Mouse (Mus musculus) CH12.LX (cell line): ENCODE data around the gene 1600002K03Rik. TPM values are rescaled to one million over a fixed set of nuclear protein-coding genes. Genes with fewer than 3 reads are reported as not detected.

Experiments
- DNase-seq: peaks from one replicate; pipeline ENCODE4 v3.0.0-alpha.2; 2013; ENCODE audit errors: extremely low read depth
- H3K27ac ChIP-seq: 2 replicates; pipeline ENCODE4 v1.5.1; 2012; ENCODE audit warnings: low read depth, mild to moderate bottlenecking, control low read depth, moderate library complexity; ENCODE audit not compliant: insufficient read depth
- H3K27me3 ChIP-seq: replicated peaks from 2 replicates; pipeline ENCODE3; 2012; ENCODE audit warnings: inconsistent platforms
- H3K36me3 ChIP-seq, 2 experiments: replicated peaks in 1 of 2; 2 replicates each; pipeline versions ENCODE3 to v1.6.1; 2012; ENCODE audit warnings: inconsistent platforms in 1 of 2, low read length in 1 of 2, mild to moderate bottlenecking in 1 of 2, mixed read lengths in 1 of 2, moderate library complexity in 1 of 2; ENCODE audit not compliant: control insufficient read depth in 1 of 2, insufficient read depth in 1 of 2
- H3K4me1 ChIP-seq, 2 experiments: 2 replicates each; pipeline ENCODE4 v1.6.1; 2012; ENCODE audit warnings: inconsistent platforms in 1 of 2, moderate library complexity in 1 of 2; ENCODE audit not compliant: insufficient read depth in 2 of 2, control insufficient read depth in 1 of 2
- H3K4me2 ChIP-seq: 2 replicates; pipeline ENCODE4 v1.6.1; 2012; ENCODE audit warnings: low read depth, mild to moderate bottlenecking, control low read depth; ENCODE audit not compliant: poor library complexity, insufficient read depth, severe bottlenecking
- H3K4me3 ChIP-seq, 3 experiments: fragments of 150-350 bp in 1 of 3; sonication (generic) in 1 of 3; replicated peaks in 1 of 3; 2 replicates each; pipeline versions ENCODE3 to v1.5.1; 2011 to 2012; ENCODE audit warnings: low read depth in 2 of 3, low read length in 2 of 3, mild to moderate bottlenecking in 2 of 3, moderate library complexity in 2 of 3, control low read depth in 1 of 3, improper control_type of control experiment in 1 of 3, inconsistent platforms in 1 of 3, mixed read lengths in 1 of 3; ENCODE audit not compliant: poor library complexity in 1 of 3
- H3K79me2 ChIP-seq: replicated peaks from 2 replicates; pipeline ENCODE4 v1.6.1; 2012; ENCODE audit warnings: mild to moderate bottlenecking, moderate library complexity; ENCODE audit not compliant: control insufficient read depth, poor library complexity, insufficient read depth, severe bottlenecking; ENCODE audit errors: extremely low read depth
- H3K9ac ChIP-seq: 2 replicates; pipeline ENCODE4 v1.6.1; 2012; ENCODE audit warnings: low read depth, mild to moderate bottlenecking, control low read depth, moderate library complexity; ENCODE audit not compliant: insufficient read depth
- H3K9me3 ChIP-seq: replicated peaks from 2 replicates; pipeline ENCODE3; 2012; ENCODE audit warnings: low read length, inconsistent platforms, mixed read lengths
- BHLHE40 ChIP-seq: IDR thresholded peaks from 2 replicates; pipeline ENCODE4 v1.6.1; 2011; ENCODE audit warnings: mild to moderate bottlenecking, low read depth, low read length, improper control_type of control experiment
- CHD1 ChIP-seq: IDR thresholded peaks from 2 replicates; pipeline ENCODE4 v1.6.1; 2012; ENCODE audit warnings: low read depth, low read length, improper control_type of control experiment, inconsistent platforms
- CHD2 ChIP-seq: IDR thresholded peaks from 2 replicates; pipeline ENCODE4 v1.6.1; 2011; ENCODE audit warnings: low read length, improper control_type of control experiment
- CTCF ChIP-seq, 2 experiments: IDR thresholded peaks in 1 of 2; conservative IDR thresholded peaks in 1 of 2; 2 replicates each; pipeline ENCODE4 v1.5.1; 2011 to 2012; ENCODE audit warnings: low read depth in 2 of 2, low read length in 2 of 2, improper control_type of control experiment in 1 of 2, inconsistent platforms in 1 of 2, mild to moderate bottlenecking in 1 of 2, moderate library complexity in 1 of 2
- ELF1 ChIP-seq: IDR thresholded peaks from 2 replicates; pipeline ENCODE4 v1.6.1; 2014; ENCODE audit warnings: low read depth, mild to moderate bottlenecking, inconsistent platforms, low read length, improper control_type of control experiment
- IRF4 ChIP-seq: IDR thresholded peaks from 2 replicates; pipeline ENCODE4 v1.6.1; 2014; ENCODE audit warnings: low read depth, mild to moderate bottlenecking, inconsistent platforms, low read length, improper control_type of control experiment
- JUND ChIP-seq: conservative IDR thresholded peaks from 2 replicates; pipeline ENCODE4 v1.6.1; 2011; ENCODE audit warnings: low read depth, low read length, improper control_type of control experiment
- MAFK ChIP-seq: IDR thresholded peaks from 2 replicates; pipeline ENCODE4 v1.6.1; 2011; ENCODE audit warnings: low read length, improper control_type of control experiment; ENCODE audit not compliant: insufficient replicate concordance
- MAZ ChIP-seq: IDR thresholded peaks from 2 replicates; pipeline ENCODE4 v1.6.1; 2012; ENCODE audit warnings: low read depth, mild to moderate bottlenecking, inconsistent platforms, low read length, improper control_type of control experiment, moderate library complexity
- NELFE ChIP-seq: IDR thresholded peaks from 2 replicates; pipeline ENCODE4 v1.6.1; 2011; ENCODE audit warnings: low read depth, low read length, improper control_type of control experiment
- NRF1 ChIP-seq: IDR thresholded peaks from 2 replicates; pipeline ENCODE4 v1.6.1; 2014; ENCODE audit warnings: low read depth, mild to moderate bottlenecking, inconsistent platforms, low read length, improper control_type of control experiment, moderate library complexity
- RAD21 ChIP-seq: IDR thresholded peaks from 2 replicates; pipeline ENCODE4 v1.6.1; 2011; ENCODE audit warnings: low read depth, mild to moderate bottlenecking, low read length, improper control_type of control experiment, moderate library complexity
- SIN3A ChIP-seq: IDR thresholded peaks from 2 replicates; pipeline ENCODE4 v1.6.1; 2012; ENCODE audit warnings: low read length, improper control_type of control experiment, inconsistent platforms
- SMC3 ChIP-seq: IDR thresholded peaks from 2 replicates; pipeline ENCODE4 v1.6.1; 2011; ENCODE audit warnings: low read depth, low read length, improper control_type of control experiment
- TBP ChIP-seq: conservative IDR thresholded peaks from 2 replicates; pipeline ENCODE4 v1.6.1; 2011; ENCODE audit warnings: low read depth, low read length, improper control_type of control experiment
- ZC3H11A ChIP-seq: IDR thresholded peaks from 2 replicates; pipeline ENCODE4 v1.6.1; 2012; ENCODE audit warnings: low read depth, mild to moderate bottlenecking, inconsistent platforms, low read length, improper control_type of control experiment
- ZKSCAN1 ChIP-seq: IDR thresholded peaks from 2 replicates; pipeline ENCODE4 v1.6.1; 2012; ENCODE audit warnings: low read depth, inconsistent platforms, low read length, improper control_type of control experiment, borderline replicate concordance
- ZMIZ1 ChIP-seq: IDR thresholded peaks from 2 replicates; pipeline ENCODE4 v1.6.1; 2012; ENCODE audit warnings: low read depth, mild to moderate bottlenecking, inconsistent platforms, low read length, improper control_type of control experiment
- ZNF384 ChIP-seq: IDR thresholded peaks from 2 replicates; pipeline ENCODE4 v1.6.1; 2012; ENCODE audit warnings: low read depth, low read length, improper control_type of control experiment, inconsistent platforms
- dilution Hi-C: fragments of 300-500 bp; cut with MboI; formaldehyde crosslinking; loops from 2 replicates; pipeline ENCODE4 v1.14.3; 2020; ENCODE audit warnings: low sequenced_read_pairs; ENCODE audit not compliant: extremely low pct_unique_long_range_greater_than_20kb, extremely low pct_ligation_motif_present
- in situ Hi-C: fragments of 300-500 bp; cut with MboI; formaldehyde crosslinking; loops from 3 replicates; pipeline ENCODE4 v1.14.3; 2019; ENCODE audit warnings: low sequenced_read_pairs, low pct_ligation_motif_present, low pct_unique_long_range_greater_than_20kb, mixed read lengths
- polyA plus RNA-seq: library from polyadenylated mRNA; unstranded; fragments of >175 nt; gene quantifications from 2 replicates; pipeline ENCODE4 v1.2.1, GENCODE M21; 2012; ENCODE audit warnings: low read depth; ENCODE audit not compliant: insufficient read length
- total RNA-seq, 2 experiments: library from RNA; depleted of rRNA; stranded (reverse); fragments of 300-350 nt in 1 of 2; fragments of >200 nt in 1 of 2; gene quantifications; 2 replicates each; pipeline ENCODE4 v1.2.3; 2012 to 2014

Gene 1600002K03Rik
- total and polyA plus RNA-seq, 3 experiments: 19.3 to 40.2 (median 30.5) TPM

DNA sequence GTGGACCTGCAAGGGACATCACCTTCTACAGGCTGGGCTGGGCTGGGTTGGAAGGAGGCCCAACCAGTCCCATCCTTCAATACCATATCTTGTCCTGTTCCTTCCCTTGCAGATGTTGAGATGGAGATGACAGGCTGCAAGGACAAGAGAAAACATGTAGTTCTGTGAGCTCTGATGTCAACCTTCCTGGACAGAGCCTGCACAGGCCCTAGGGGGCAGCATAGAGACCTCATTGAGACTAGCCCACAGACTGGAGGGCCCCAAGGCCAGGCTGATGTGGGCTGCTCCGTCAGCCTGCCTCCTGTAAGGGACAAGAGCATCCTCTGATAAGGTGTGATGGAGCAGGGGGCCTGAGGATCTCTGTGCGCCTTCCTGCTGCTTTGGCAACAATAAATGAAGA lies 2.0 kb downstream of the 1600002K03Rik start:
- no peak overlapping the region for H3K9ac ChIP-seq
- DNase-seq: peak; percentile 80
- peaks cover 27 to 62% of the 10 kb centered on the region in 2 experiments for H3K4me1 ChIP-seq
- H3K9me3 ChIP-seq: no peaks in the 10 kb centered on the region
- H3K4me2 ChIP-seq: no peak overlapping the region
- peaks cover 26 to 47% of the 10 kb centered on the region in 2 experiments for H3K36me3 ChIP-seq
- peaks cover 11% of the 10 kb centered on the region for H3K27me3 ChIP-seq
- in situ Hi-C loops (loop anchor here (5.0 kb wide), 2 partner anchors 73 to 173 kb away; partner anchors contain the start of genes Adamtsl5 and Ndufs7), dilution Hi-C loops (no loop called here)
- TF ChIP-seq MAFK (no peak), BHLHE40 (0 out of 2 replicates have a peak, but pooled peaks have one; percentile 13), ELF1 (0 out of 2 replicates have a peak, but pooled peaks have one; percentile 31), ZKSCAN1 (no peak), JUND (no peak), IRF4 (no peak; the same call in 1 of the 2 replicates), ZC3H11A (no peak), ZMIZ1 (no peak), RAD21 (peak; percentile 10), ZNF384 (no peak), TBP (no peak), MAZ (0 out of 2 replicates have a peak, but pooled peaks have one; percentile 40), CHD2 (no peak), SIN3A (0 out of 2 replicates have a peak, but pooled peaks have one; percentile 29), NELFE (0 out of 2 replicates have a peak, but pooled peaks have one; percentile 36), CTCF (conservative IDR thresholded peaks at IDR 0.05 in 1 of 2, IDR thresholded peaks at IDR 0.05 in 1 of 2; ENCODE audit: low read depth in 2 of 2, low read length in 2 of 2) (peak; percentile 51 to 74), NRF1 (0 out of 2 replicates have a peak, but pooled peaks have one; percentile 22), SMC3 (peak; percentile 39)
- H3K79me2 ChIP-seq: peaks cover 3% of the 10 kb centered on the region
- H3K4me3 ChIP-seq: no peak overlapping the region
- no peak overlapping the region for H3K27ac ChIP-seq

DNA sequence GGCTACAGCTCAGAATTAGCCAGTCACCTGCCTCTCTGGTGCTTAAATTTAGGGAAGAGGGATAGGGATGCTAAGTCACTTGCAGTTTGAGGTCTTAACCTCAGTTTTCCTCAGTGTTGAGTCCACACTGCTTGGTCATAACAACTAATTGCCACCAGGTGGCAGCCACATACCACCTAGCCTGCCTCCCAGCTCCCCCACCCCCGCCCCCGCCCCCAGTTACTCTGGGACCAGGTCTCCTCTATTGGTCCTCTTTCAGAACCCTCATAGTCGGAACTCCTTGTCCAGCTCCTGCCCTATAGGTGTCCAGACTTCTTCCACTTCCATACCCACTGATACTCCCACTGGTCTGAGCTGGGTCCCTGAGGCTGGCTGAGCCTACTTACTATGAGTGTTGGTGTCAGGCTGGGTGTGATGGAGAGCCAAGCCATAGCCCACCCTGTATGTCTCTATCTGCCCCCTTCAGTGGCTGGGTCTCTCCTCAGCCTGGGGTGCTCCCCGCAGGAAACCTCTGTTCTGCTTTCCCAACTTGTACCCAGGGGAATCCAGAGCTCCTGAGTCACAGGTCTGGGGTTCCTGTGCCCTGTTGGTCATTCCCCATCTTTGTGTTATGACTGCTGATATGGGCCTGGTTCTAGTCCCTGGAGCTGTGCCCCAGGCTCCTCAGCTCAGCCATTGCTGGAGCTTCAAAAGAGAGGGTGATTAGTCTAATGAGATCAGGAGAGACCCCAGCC lies 3.0 kb downstream of the 1600002K03Rik start:
- in situ Hi-C loops (loop anchor here (5.0 kb wide), 2 partner anchors 72 to 172 kb away; partner anchors contain the start of genes Adamtsl5 and Ndufs7), dilution Hi-C loops (no loop called here)
- Histone ChIP-seq H3K36me3 (peaks cover 16 to 37% of the 10 kb centered on the region in 2 experiments), H3K4me1 (peaks cover 27 to 69% of the 10 kb centered on the region in 2 experiments), H3K4me2 (no peak overlapping the region), H3K27me3 (peaks cover 21% of the 10 kb centered on the region), H3K4me3 (no peak overlapping the region), H3K79me2 (no peaks in the 10 kb centered on the region), H3K27ac (no peak overlapping the region), H3K9ac (no peak overlapping the region), H3K9me3 (no peaks in the 10 kb centered on the region)
- peak; percentile 57 for DNase-seq
- TF ChIP-seq SMC3 (peak; percentile 68), CTCF (conservative IDR thresholded peaks at IDR 0.05 in 1 of 2, IDR thresholded peaks at IDR 0.05 in 1 of 2; ENCODE audit: low read depth in 2 of 2, low read length in 2 of 2) (peak; percentile 68 to 76), MAZ (peak; percentile 54; the same call in 1 of the 2 replicates), CHD1 (no peak), RAD21 (peak; percentile 67)
